Mouse (Mus musculus): ENCODE results near the gene Gle1.

- no peak for TF ChIP-seq GATA1 (IDR thresholded peaks at IDR 0.05; ENCODE audit: low read length)
- no peak for TF ChIP-seq TAL1 (IDR thresholded peaks at IDR 0.05; ENCODE audit: low read length)
These were observed 32.5 kb downstream of the Gle1 start for GRCm38 (mm10) chr2:29967768-29968167.
